Mouse (Mus musculus) small intestine, adult 2 months (tissue): ENCODE measurements around the gene Chst2. TPM values are rescaled to one million over a fixed set of nuclear protein-coding genes. Genes with fewer than 3 reads are reported as not detected.

ENCODE experiments used
- H3K27ac ChIP-seq: fragments of 200-500 bp; 2 replicates; pipeline ENCODE4 v1.5.1; 2012; ENCODE audit warnings: low read depth, low read length, control low read depth, inconsistent platforms; ENCODE audit not compliant: insufficient read depth
- H3K27me3 ChIP-seq: fragments of 200-500 bp; 2 replicates; pipeline ENCODE4 v1.6.1; 2012; ENCODE audit warnings: mild to moderate bottlenecking, moderate library complexity, low read length, inconsistent platforms; ENCODE audit not compliant: control insufficient read depth, insufficient read depth
- H3K36me3 ChIP-seq: fragments of 200-500 bp; 2 replicates; pipeline ENCODE4 v1.6.1; 2012; ENCODE audit warnings: mild to moderate bottlenecking, low read length, control low read depth, inconsistent platforms; ENCODE audit not compliant: control insufficient read depth, insufficient read depth
- H3K4me1 ChIP-seq: fragments of 200-500 bp; 2 replicates; pipeline ENCODE4 v1.6.1; 2012; ENCODE audit warnings: low read length, inconsistent platforms, mixed read lengths; ENCODE audit not compliant: control insufficient read depth, insufficient read depth, insufficient read length
- H3K4me3 ChIP-seq: fragments of 200-500 bp; 2 replicates; pipeline ENCODE4 v1.5.1; 2012; ENCODE audit warnings: low read depth, mild to moderate bottlenecking, control low read depth, inconsistent platforms, low read length, moderate library complexity
- CTCF ChIP-seq: fragments of 200-500 bp; IDR thresholded peaks from 2 replicates; pipeline ENCODE4 v1.5.1; 2012; ENCODE audit warnings: low read depth, mild to moderate bottlenecking, control low read depth, inconsistent platforms, low read length, moderate library complexity, mixed read lengths; ENCODE audit not compliant: insufficient replicate concordance, insufficient read length; ENCODE audit errors: extremely low read depth
- POLR2A ChIP-seq: fragments of 200-500 bp; IDR thresholded peaks from 2 replicates; pipeline ENCODE4 v1.6.1; 2012; ENCODE audit warnings: low read depth, mild to moderate bottlenecking, control low read depth, inconsistent platforms, low read length, moderate library complexity
- WGBS: fragments of 180-500 bp; shearing (Covaris S2); methylation state at CpG from one replicate; pipeline ENCODE4 v1.1.7; 2018; 5-methylcytosine and 5-hydroxymethylcytosine counted together
- polyA plus RNA-seq: library from polyadenylated mRNA; depleted of rRNA; stranded (reverse); fragments of >200 nt; gene quantifications from 2 replicates; pipeline ENCODE4 v1.2.3, GENCODE M21; 2012

Chst2 gene
- polyA plus RNA-seq, 1 experiment = 1.6 TPM

DNA sequence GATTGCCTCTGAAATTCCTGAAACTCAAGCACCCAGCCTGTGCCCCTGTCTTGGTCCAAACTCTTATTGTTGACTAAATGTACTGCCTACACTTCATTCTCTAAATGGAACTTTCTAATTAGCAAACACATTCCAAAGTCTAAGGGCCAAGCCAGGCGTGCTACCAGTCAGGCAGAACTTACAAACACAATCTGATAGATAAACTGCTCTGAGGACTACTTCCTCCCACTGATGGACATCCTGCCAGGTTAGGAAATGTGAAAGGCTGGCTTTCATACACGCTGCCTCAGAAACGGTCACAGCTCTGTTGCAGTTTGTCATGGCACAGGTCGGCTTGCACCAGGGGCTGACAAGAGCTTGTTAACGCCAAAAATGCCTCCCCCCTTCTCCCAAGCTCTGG lies 4.8 kb downstream of the Chst2 start:
- TF ChIP-seq CTCF (no peak), POLR2A (no peak)
- no peaks in the 10 kb centered on the region for H3K36me3 ChIP-seq
- peaks cover 10% of the 10 kb centered on the region for H3K4me1 ChIP-seq
- 31% methylated on average over 5 of the region's 5 CpGs for WGBS
- H3K27ac ChIP-seq = no peak overlapping the region
- H3K27me3 ChIP-seq = peaks cover 19% of the 10 kb centered on the region
- H3K4me3 ChIP-seq = no peak overlapping the region

GRCm38 (mm10) chr9:95392011-95392410 lies 14.5 kb downstream of the Chst2 start:
- 60% methylated on average over 1 of the region's 1 CpGs for WGBS

DNA sequence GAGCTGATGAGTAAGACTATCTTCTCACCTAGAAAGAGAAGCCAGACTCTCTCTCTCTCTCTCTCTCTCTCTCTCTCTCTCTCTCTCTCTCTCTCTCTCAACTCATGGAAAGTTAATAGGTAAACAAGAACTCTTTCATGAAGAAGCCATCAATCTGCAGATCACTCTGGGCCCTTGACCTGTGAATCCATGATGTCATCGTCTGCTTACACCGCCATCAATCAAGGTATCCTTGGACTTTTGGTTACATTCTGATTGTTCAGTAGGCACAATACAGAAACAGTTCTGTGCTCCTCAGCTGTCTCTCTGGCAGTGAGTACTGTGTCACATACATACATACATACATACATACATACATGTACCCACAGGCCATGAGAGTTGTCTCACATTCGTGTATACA lies 16.6 kb downstream of the Chst2 start:
- no peaks in the 10 kb centered on the region for H3K4me1 ChIP-seq
- no peak for TF ChIP-seq CTCF
- TF ChIP-seq POLR2A = no peak
- 72% methylated on average over 3 of the region's 3 CpGs for WGBS

More at GRCm38 (mm10) chr9:95392011-95392410, 14.5 kb downstream of the Chst2 start:
- H3K36me3 ChIP-seq = no peaks in the 10 kb centered on the region
- no peak overlapping the region for H3K4me3 ChIP-seq
- no peaks in the 10 kb centered on the region for H3K4me1 ChIP-seq
- no peak overlapping the region for H3K27ac ChIP-seq
- TF ChIP-seq POLR2A = no peak
- TF ChIP-seq CTCF = no peak
- no peaks in the 10 kb centered on the region for H3K27me3 ChIP-seq

DNA sequence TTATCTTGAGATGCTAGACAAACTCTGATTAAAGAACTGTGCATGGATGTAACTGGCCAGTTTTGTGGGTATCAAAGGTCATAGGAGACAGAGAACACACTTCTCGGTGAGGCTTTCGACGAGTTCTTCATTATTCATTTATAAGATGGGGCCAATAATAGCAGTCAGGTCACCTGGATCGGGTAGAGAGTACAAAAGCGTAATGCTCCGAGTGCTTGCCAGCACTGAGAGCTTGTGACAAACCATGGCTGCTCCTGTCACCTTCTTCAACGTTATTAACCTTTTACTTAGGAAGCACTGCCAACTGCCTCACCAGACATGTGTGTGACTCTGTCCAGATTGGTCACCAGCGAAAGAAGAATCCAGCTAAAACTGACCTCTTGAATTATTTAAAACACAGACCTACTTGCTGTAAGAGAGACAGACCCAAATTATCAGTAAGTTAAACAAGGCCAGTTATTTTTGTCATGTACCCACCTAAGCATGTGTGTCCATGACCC lies 18.6 kb downstream of the Chst2 start:
- TF ChIP-seq CTCF (no peak), POLR2A (no peak)
- Histone ChIP-seq H3K4me3 (no peak overlapping the region), H3K36me3 (no peaks in the 10 kb centered on the region), H3K27me3 (no peaks in the 10 kb centered on the region), H3K27ac (no peak overlapping the region), H3K4me1 (no peaks in the 10 kb centered on the region)
- WGBS = 70% methylated on average over 8 of the region's 8 CpGs

More for the DNA sequence above, 16.6 kb downstream of the Chst2 start:
- Histone ChIP-seq H3K4me3 (no peak overlapping the region), H3K36me3 (no peaks in the 10 kb centered on the region), H3K27me3 (no peaks in the 10 kb centered on the region), H3K27ac (no peak overlapping the region)

- WGBS = 47% methylated on average over 1 of the region's 1 CpGs
- Histone ChIP-seq H3K36me3 (no peaks in the 10 kb centered on the region), H3K4me3 (no peak overlapping the region), H3K4me1 (no peaks in the 10 kb centered on the region), H3K27ac (no peak overlapping the region), H3K27me3 (no peaks in the 10 kb centered on the region)
- no peak for TF ChIP-seq POLR2A
- no peak for TF ChIP-seq CTCF
Measured at GRCm38 (mm10) chr9:95375966-95376365, 30.6 kb downstream of the Chst2 start.

DNA sequence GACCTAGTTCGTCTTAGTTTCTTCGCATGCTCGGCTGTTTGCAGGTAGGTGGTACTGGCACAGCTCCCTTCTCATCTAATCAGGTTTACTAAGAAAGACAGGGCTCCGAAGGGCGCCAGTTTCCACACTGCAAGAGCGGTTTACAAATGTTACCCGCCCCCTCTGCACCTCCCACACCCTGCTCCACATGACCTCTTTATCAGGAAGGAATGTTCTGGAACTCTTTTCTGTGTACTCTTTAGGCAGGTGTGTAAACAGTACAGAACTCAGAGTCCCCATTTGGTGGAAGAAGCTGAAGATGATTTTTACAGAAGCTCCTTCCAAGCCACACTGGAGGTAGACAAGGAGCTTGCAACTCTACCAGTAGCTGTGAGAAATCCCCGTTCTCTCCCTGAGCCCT lies 31.2 kb downstream of the Chst2 start:
- no peaks in the 10 kb centered on the region for H3K4me1 ChIP-seq
- H3K27ac ChIP-seq = no peak overlapping the region
- no peaks in the 10 kb centered on the region for H3K27me3 ChIP-seq
- TF ChIP-seq POLR2A (no peak), CTCF (no peak)
- no peak overlapping the region for H3K4me3 ChIP-seq
- no peaks in the 10 kb centered on the region for H3K36me3 ChIP-seq
- WGBS = 23% methylated on average over 8 of the region's 8 CpGs

- no peak overlapping the region for H3K27ac ChIP-seq
- H3K27me3 ChIP-seq = no peaks in the 10 kb centered on the region
- TF ChIP-seq CTCF = no peak
- TF ChIP-seq POLR2A = no peak
- H3K4me3 ChIP-seq = no peak overlapping the region
- no peaks in the 10 kb centered on the region for H3K4me1 ChIP-seq
- no peaks in the 10 kb centered on the region for H3K36me3 ChIP-seq
- WGBS = 91% methylated on average over 1 of the region's 1 CpGs
Measured at GRCm38 (mm10) chr9:95373741-95374140, 32.8 kb downstream of the Chst2 start.
